Mouse (Mus musculus) forebrain, embryonic 14.5 days (tissue): ENCODE data around the gene Ddx11. TPM values are rescaled to one million over a fixed set of nuclear protein-coding genes. Genes with fewer than 3 reads are reported as not detected.

Source experiments
- ATAC-seq: fragments of 200-750 bp; cut with Nextera tagmentation; 2 replicates; pipeline ENCODE4 v1.8.0; 2017; ENCODE audit warnings: mild to moderate bottlenecking, moderate library complexity
- DNase-seq: peaks from one replicate; pipeline ENCODE4 v3.0.0-alpha.2; 2015; ENCODE audit warnings: low spot score
- H3K27ac ChIP-seq: fragments of 300-500 bp; sonication (generic); 2 replicates; pipeline ENCODE4 v1.5.1; 2014; ENCODE audit warnings: low read depth, mild to moderate bottlenecking, control low read depth, low read length, moderate library complexity
- H3K27me3 ChIP-seq: fragments of 300-500 bp; sonication (generic); replicated peaks from 2 replicates; pipeline ENCODE4 v1.6.1; 2014; ENCODE audit warnings: low read length, control low read depth, mixed read lengths; ENCODE audit not compliant: control insufficient read depth, insufficient read depth
- H3K36me3 ChIP-seq: fragments of 300-500 bp; sonication (generic); 2 replicates; pipeline ENCODE4 v1.6.1; 2014; ENCODE audit warnings: low read length, control low read depth; ENCODE audit not compliant: control insufficient read depth, insufficient read depth
- H3K4me1 ChIP-seq: fragments of 300-500 bp; sonication (generic); 2 replicates; pipeline ENCODE4 v1.6.1; 2014; ENCODE audit warnings: antibody characterized with exemption, low read length, control low read depth; ENCODE audit not compliant: control insufficient read depth, insufficient read depth
- H3K4me2 ChIP-seq: fragments of 300-500 bp; sonication (generic); 2 replicates; pipeline ENCODE4 v1.6.1; 2014; ENCODE audit warnings: mild to moderate bottlenecking, control low read depth, low read length
- H3K4me3 ChIP-seq: fragments of 300-500 bp; sonication (generic); 2 replicates; pipeline ENCODE4 v1.5.1; 2014; ENCODE audit warnings: low read depth, low read length, control low read depth
- H3K9ac ChIP-seq: fragments of 300-500 bp; sonication (generic); 2 replicates; pipeline ENCODE4 v1.6.1; 2014; ENCODE audit warnings: mild to moderate bottlenecking, low read length, control low read depth, moderate library complexity
- H3K9me3 ChIP-seq: fragments of 300-500 bp; sonication (generic); replicated peaks from 2 replicates; pipeline ENCODE4 v1.6.1; 2016; ENCODE audit warnings: low read length, control low read depth, mixed read lengths; ENCODE audit not compliant: control insufficient read depth
- WGBS: fragments of 180-500 bp; shearing (Covaris S2); extraction: QIAGEN DNeasy Blood & Tissue Kit; methylation state at CpG from one replicate; pipeline ENCODE4 v1.1.7; 2014; 5-methylcytosine and 5-hydroxymethylcytosine counted together
- polyA plus RNA-seq: library from polyadenylated mRNA; unstranded; fragments of >200 nt; fragmentation: Nextera tagmentation; extraction: Ambion mirVana; gene quantifications from 2 replicates; pipeline ENCODE4 v1.2.1, GENCODE M21; 2014

Ddx11 gene
- 4.3 and 5.6 TPM in 2 replicates for polyA plus RNA-seq

DNA sequence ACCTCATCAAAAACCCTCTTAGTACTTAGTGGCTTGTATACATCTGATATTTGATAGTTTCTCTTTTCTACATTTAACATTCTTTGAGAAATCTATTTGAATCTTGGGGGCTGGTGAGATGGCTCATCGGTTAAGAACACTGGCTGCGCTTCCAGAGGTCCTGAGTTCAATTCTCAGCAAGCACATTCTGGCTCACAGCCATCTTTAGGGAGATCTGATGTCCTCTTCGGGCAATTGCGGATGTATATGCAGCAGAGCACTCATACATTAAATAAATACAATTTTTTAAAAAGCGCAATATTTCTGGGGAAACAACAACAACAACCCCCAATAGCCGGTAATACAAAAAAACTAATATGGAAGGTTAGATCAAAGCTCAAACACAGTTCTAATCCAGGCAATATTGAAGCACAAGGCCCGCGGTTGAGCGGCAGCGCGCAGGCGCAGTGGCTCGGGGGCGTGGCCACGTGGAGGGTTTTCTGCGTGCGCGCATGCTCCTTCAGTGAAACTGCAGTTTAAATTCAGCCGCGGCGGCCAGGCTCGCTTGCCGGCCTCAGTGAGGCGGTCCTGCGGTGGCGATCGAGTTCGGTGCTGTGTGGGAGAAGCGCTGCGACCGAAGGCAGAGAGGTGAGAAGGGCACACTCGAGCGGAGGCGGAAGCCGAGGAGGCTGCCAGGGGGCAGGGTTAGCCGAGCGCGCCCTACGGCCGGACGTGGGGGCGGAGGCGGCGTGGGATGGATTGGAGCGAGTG lies at the start of gene Ddx11:
TSS of gene Ddx11 (plus strand) at position 455 of the 750 bp plus-strand sequence.
- no peaks in the 10 kb centered on the region for H3K9me3 ChIP-seq
- ATAC-seq = peak; percentile 86
- no peaks in the 10 kb centered on the region for H3K27me3 ChIP-seq
- peak within 1 kb of the TSS; percentile 80 for H3K4me3 ChIP-seq
- peak within 1 kb of the TSS; percentile 60 for H3K4me2 ChIP-seq
- 6% methylated on average over 45 of the region's 45 CpGs for WGBS
- H3K9ac ChIP-seq = peak within 1 kb of the TSS; percentile 73
- H3K4me1 ChIP-seq = peaks cover 8% of the 10 kb centered on the region
- DNase-seq = peak; percentile 95
- peak within 1 kb of the TSS; percentile 30; the same call in 1 of the 2 replicates for H3K27ac ChIP-seq
- peaks cover 27% of the 10 kb centered on the region for H3K36me3 ChIP-seq

DNA sequence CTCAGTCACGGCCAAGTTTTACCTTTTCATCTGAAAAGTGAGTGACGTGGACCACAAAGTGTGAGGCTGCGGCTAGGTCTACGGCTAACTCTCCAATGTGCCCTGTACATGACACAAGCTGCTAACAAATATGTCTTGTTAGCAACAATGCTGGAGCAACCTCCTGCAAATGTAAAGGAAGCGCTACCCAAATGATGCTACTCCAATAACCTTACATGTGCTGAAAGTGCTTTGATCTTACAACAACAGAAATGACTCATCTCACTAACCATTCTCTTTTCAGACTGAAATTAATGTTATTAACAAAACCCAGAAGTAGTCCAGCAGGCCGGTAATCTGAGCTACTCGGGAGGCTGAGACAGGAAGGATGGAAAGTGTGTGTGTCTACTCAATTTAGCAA lies 49.3 kb upstream of the Ddx11 start:
- no peak overlapping the region for H3K4me2 ChIP-seq
- no peaks in the 10 kb centered on the region for H3K27me3 ChIP-seq
- no peaks in the 10 kb centered on the region for H3K9me3 ChIP-seq
- H3K36me3 ChIP-seq = no peaks in the 10 kb centered on the region; the same call in 1 of the 2 replicates
- H3K27ac ChIP-seq = no peak overlapping the region
- DNase-seq (no peak), ATAC-seq (no peak)
- WGBS = 88% methylated on average over 7 of the region's 7 CpGs
- no peaks in the 10 kb centered on the region for H3K4me1 ChIP-seq
- no peak overlapping the region for H3K9ac ChIP-seq
- H3K4me3 ChIP-seq = no peak overlapping the region

DNA sequence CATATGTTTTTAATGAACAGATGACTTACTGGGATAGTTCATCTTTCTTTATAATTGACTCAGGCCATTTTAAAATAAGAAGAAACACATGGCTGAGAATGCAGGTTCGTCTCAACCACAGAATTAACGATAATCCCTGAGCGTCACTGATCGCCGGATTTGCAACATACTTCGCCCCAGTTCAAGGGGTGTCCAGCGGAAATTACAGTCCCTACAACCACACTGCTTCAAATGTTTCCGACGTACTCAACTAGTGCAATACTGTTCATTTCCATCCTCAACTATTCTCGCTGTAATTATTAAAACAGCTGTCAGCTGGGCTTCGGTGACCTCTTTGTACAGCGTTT lies 47.5 kb upstream of the Ddx11 start:
- no peak for DNase-seq
- H3K4me1 ChIP-seq = no peaks in the 10 kb centered on the region
- H3K4me3 ChIP-seq = peak overlapping the region; percentile 95
- H3K9ac ChIP-seq = peak overlapping the region; percentile 80
- H3K27ac ChIP-seq = peak overlapping the region; percentile 95; the same call in 1 of the 2 replicates
- no peaks in the 10 kb centered on the region for H3K9me3 ChIP-seq
- ATAC-seq = 0 out of 2 replicates have a peak, but pooled peaks have one; percentile 0
- no peaks in the 10 kb centered on the region for H3K27me3 ChIP-seq
- H3K4me2 ChIP-seq = peak overlapping the region; percentile 81
- peaks cover 11% of the 10 kb centered on the region for H3K36me3 ChIP-seq
- 3% methylated on average over 12 of the region's 12 CpGs for WGBS

DNA sequence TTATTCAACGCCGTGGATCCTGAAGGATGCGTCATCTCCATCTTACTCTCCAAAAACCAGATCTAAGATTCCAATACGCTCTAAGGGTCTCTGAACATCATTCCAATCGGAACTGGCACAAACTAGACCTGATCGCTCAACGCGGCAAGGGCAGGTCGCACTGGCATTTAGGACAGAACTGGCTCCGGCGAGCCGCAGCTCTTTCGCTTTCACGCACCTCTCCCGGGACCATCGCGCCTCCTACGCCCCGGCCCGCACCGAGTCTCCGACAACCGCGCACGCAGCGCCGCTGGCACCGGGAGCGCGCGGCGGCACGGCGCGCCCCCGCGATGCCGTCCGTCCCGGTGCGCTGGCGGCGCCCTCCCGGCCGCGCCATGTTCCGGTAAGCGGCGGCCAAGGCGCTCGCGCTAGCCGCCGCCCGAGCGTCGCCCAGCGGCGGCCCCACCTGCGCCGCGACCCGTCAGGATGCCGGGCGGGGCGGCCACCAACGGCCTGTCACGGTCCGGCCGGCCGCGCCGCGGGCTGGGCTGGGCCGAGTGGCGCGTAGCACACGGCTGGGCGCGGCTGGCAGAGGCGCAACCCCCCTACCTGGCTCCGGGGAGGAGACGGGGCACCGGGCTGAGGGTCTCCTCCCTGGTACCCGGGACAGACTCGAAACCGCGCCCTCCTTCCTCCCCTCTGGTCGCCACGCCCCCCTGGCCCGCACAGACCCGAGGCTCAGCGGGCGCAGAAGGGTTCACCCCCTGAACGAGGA lies 47.0 kb upstream of the Ddx11 start:
- Histone ChIP-seq H3K4me1 (no peaks in the 10 kb centered on the region), H3K27ac (peak overlapping the region; percentile 95), H3K9me3 (no peaks in the 10 kb centered on the region), H3K4me3 (peak overlapping the region; percentile 95), H3K27me3 (no peaks in the 10 kb centered on the region), H3K9ac (peak overlapping the region; percentile 80), H3K36me3 (peaks cover 15% of the 10 kb centered on the region), H3K4me2 (peak overlapping the region; percentile 81)
- DNase-seq (peak; percentile 45), ATAC-seq (peak; percentile 86)
- WGBS = under 1% methylated on average over 87 of the region's 95 CpGs

DNA sequence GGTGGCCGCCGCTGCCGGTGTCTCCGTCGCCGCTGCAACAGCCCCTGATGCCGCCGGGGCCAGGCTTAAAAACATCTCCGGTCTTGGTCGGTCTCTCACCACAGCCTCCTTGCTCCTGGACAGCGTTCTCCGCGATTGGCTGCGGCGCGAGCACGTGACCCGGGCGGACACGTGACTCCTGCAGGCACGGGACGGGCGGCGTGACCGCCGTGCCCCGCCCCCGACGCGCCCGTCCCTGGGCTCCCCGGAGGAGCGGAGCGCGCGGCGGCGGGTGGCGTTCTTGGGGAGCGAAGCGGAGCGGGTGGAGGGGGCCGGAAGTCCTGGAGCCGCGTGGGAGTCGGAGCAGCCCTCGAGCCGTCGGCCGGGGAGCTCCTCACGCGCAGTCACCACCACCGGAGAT lies 46.4 kb upstream of the Ddx11 start, which contains the start of gene Ankrd12:
TSS of gene Ankrd12 (minus strand) at position 156 of the 400 bp plus-strand sequence.
- H3K4me3 ChIP-seq = peak within 1 kb of the TSS; percentile 95
- ATAC-seq = peak; percentile 99
- H3K4me2 ChIP-seq = peak within 1 kb of the TSS; percentile 81
- H3K27me3 ChIP-seq = no peaks in the 10 kb centered on the region
- peak within 1 kb of the TSS; percentile 95 for H3K27ac ChIP-seq
- DNase-seq = peak; percentile 96
- no peaks in the 10 kb centered on the region for H3K4me1 ChIP-seq
- 1% methylated on average over 51 of the region's 53 CpGs for WGBS
- no peaks in the 10 kb centered on the region for H3K9me3 ChIP-seq
- H3K36me3 ChIP-seq = peaks cover 15% of the 10 kb centered on the region
- H3K9ac ChIP-seq = peak within 1 kb of the TSS; percentile 80

DNA sequence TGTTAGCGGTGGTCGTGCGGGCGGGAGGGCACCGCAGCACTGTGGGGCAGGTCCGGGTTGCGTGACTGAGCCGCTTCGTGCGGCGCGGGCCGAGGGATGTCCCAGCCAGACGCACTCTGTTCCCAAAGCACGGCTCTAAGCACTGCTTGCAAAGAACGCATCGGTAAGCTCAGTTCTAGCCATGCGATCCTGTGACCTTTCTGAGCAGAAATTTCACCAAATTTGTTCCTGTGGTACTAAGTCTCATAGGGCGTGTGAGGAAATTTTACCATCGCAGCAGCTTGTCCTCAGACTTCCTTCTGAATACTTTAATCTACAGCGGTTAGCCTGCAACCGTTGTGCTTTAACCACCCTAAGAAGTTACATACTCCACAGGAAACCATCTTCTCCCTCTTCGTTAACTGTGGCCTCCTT lies 45.9 kb upstream of the Ddx11 start:
- peak; percentile 37 for DNase-seq
- no peaks in the 10 kb centered on the region for H3K4me1 ChIP-seq
- H3K36me3 ChIP-seq = peaks cover 15% of the 10 kb centered on the region
- peak overlapping the region; percentile 95 for H3K27ac ChIP-seq
- peak; percentile 69 for ATAC-seq
- H3K27me3 ChIP-seq = no peaks in the 10 kb centered on the region
- no peaks in the 10 kb centered on the region for H3K9me3 ChIP-seq
- WGBS = under 1% methylated on average over 23 of the region's 23 CpGs
- peak overlapping the region; percentile 80 for H3K9ac ChIP-seq
- peak overlapping the region; percentile 95 for H3K4me3 ChIP-seq
- H3K4me2 ChIP-seq = peak overlapping the region; percentile 81

DNA sequence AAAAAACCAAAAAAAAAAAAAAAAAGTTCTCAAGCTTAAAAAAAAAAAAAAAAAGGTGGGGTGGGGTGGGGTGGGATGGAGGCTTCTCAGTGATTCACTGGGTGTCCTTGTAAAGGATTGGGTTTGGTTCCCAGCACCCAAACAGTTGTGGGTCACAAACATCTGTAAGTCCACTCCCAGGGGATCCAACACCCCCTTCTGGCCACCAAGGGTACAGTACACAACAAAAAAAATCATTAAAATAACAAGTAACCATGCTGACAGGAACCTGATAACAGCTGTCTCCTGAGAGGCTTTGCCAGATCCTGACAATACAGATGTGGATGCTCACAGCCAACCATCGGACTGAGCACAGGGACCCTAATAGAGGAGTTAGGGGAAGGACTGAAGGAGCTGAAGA lies 38.8 kb upstream of the Ddx11 start:
- Histone ChIP-seq H3K4me1 (no peaks in the 10 kb centered on the region), H3K9ac (no peak overlapping the region), H3K9me3 (no peaks in the 10 kb centered on the region), H3K27ac (no peak overlapping the region), H3K27me3 (no peaks in the 10 kb centered on the region), H3K4me2 (no peak overlapping the region), H3K4me3 (no peak overlapping the region), H3K36me3 (peaks cover 48% of the 10 kb centered on the region)
- 100% methylated on average over 1 of the region's 1 CpGs for WGBS
- DNase-seq = no peak
- ATAC-seq = no peak

DNA sequence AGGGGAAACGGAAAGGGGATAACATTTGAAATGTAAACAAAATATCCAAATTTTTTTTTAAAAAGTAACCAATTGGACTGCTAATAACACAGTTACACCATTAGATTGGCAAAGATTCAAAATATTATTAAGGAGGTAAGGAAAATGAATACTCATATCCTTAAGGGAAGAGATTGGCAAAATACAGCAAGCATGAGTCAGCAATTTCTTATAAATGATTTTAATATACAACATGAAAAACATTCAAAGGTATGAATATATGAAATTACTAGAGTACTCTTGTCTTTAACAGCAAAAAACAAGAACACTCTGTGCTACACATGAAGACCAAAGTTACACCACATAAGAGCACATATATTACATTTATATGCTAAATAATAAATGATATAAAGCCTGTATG lies 38.3 kb upstream of the Ddx11 start:
- 100% methylated on average over 1 of the region's 1 CpGs for WGBS
- H3K27me3 ChIP-seq = no peaks in the 10 kb centered on the region
- H3K4me2 ChIP-seq = no peak overlapping the region
- H3K9ac ChIP-seq = no peak overlapping the region
- DNase-seq (no peak), ATAC-seq (no peak)
- H3K36me3 ChIP-seq = peaks cover 49% of the 10 kb centered on the region
- H3K4me3 ChIP-seq = no peak overlapping the region
- no peaks in the 10 kb centered on the region for H3K9me3 ChIP-seq
- no peaks in the 10 kb centered on the region for H3K4me1 ChIP-seq
- no peak overlapping the region for H3K27ac ChIP-seq

DNA sequence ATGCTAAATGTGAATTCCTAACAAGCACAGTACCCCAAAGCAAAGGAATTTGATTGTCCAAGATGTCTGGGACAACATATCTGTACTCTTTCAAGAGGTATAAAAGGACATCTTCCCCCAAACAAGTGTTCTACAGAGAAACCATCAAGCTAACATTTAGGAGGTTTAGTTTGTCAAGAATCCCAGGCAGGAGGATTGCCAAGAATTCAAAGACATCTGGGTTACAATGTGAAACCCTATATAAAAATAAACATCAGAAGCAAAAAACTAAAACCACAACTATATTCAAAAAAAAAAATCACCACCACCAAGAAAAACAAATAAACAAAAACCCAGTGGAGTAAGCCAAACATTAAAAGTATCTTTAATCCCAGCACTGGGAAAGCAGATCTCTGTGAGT lies 33.1 kb upstream of the Ddx11 start:
- Histone ChIP-seq H3K4me1 (no peaks in the 10 kb centered on the region), H3K9me3 (no peaks in the 10 kb centered on the region), H3K4me2 (no peak overlapping the region), H3K4me3 (no peak overlapping the region), H3K27me3 (no peaks in the 10 kb centered on the region), H3K9ac (no peak overlapping the region), H3K36me3 (peaks cover 37% of the 10 kb centered on the region), H3K27ac (no peak overlapping the region)
- no peak for ATAC-seq
- DNase-seq = no peak
